15 mouse cellular contexts compared by ENCODE assay signal in genomic region chrX:73486920-73487319, GRCm38 (mm10). TPM values are rescaled to one million over a fixed set of nuclear protein-coding genes. Genes with fewer than 3 reads are reported as not detected.
A peak's percentile ranks its signal among the peaks of the same experiment; 100 is the strongest.
DNase-seq lines count a peak whose midpoint lies in the region; ATAC-seq and TF ChIP-seq lines count a peak whose summit lies in the region.
"Had no signal": no experiment of that assay in that cellular context is flagged by ENCODE, and none has a peak within 500 bp of the region (broad histone marks: within the 10 kb centered on the region; RNA-seq: fewer than 3 reads in every experiment).

No protein-coding gene starts in this region.

- H3K4me1 ChIP-seq in heart, embryonic 13.5 days: peaks cover 7% of the 10 kb centered on the region
- H3K4me1 ChIP-seq in lung, embryonic 15.5 days: peaks cover 13% of the 10 kb centered on the region; the same call in 1 of the 2 replicates
- H3K4me1 ChIP-seq: forebrain, embryonic 12.5 days had no signal

- peak overlapping the region; percentile 65; the same call in 1 of the 2 replicates for H3K4me2 ChIP-seq in heart, embryonic 13.5 days
- peak overlapping the region; percentile 56 for H3K4me2 ChIP-seq in lung, embryonic 15.5 days
- H3K4me2 ChIP-seq: forebrain, embryonic 12.5 days had no signal

- no peak overlapping the region for H3K27ac ChIP-seq in heart, embryonic 13.5 days (replicated peaks)
- no peak overlapping the region for H3K27ac ChIP-seq in lung, embryonic 15.5 days
- peak overlapping the region; percentile 58 for H3K27ac ChIP-seq in gastrocnemius, adult 2 months
- H3K27ac ChIP-seq: forebrain, embryonic 12.5 days; liver, embryonic 14.5 days had no signal

- no peak overlapping the region for H3K4me3 ChIP-seq in heart, embryonic 13.5 days
- H3K4me3 ChIP-seq in lung, embryonic 15.5 days: no peak overlapping the region
- no peak overlapping the region for H3K4me3 ChIP-seq in gastrocnemius, adult 2 months
- H3K4me3 ChIP-seq: forebrain, embryonic 12.5 days; megakaryocyte, embryonic 14.5 days had no signal

- 0 out of 2 replicates have a peak, but pooled peaks cover 3% of the 10 kb centered on the region for H3K36me3 ChIP-seq in heart, embryonic 13.5 days
- H3K36me3 ChIP-seq in lung, embryonic 15.5 days: no peaks in the 10 kb centered on the region
- H3K36me3 ChIP-seq: forebrain, embryonic 12.5 days had no signal

- intact Hi-C loops in gastrocnemius, adult 2 months (cut with DNase I): no loop called here

- WGBS in heart, embryonic 13.5 days: 49% methylated on average over 5 of the region's 5 CpGs
- 60% methylated on average over 5 of the region's 5 CpGs for WGBS in lung, embryonic 15.5 days

- H3K9ac ChIP-seq in heart, embryonic 13.5 days: no peak overlapping the region
- no peak overlapping the region for H3K9ac ChIP-seq in lung, embryonic 15.5 days
- H3K9ac ChIP-seq: forebrain, embryonic 12.5 days; liver, embryonic 14.5 days had no signal

- H3K27me3 ChIP-seq in heart, embryonic 13.5 days (replicated peaks): peaks cover 39% of the 10 kb centered on the region
- no peaks in the 10 kb centered on the region for H3K27me3 ChIP-seq in lung, embryonic 15.5 days

- TF ChIP-seq CTCF in gastrocnemius, adult 2 months (IDR thresholded peaks at IDR 0.05): no peak

- no peak for ATAC-seq in heart, embryonic 13.5 days (ENCODE audit: extremely low read depth, insufficient number of reproducible peaks, low FRiP score, low TSS enrichment)
- no peak for ATAC-seq in lung, embryonic 15.5 days (ENCODE audit: borderline replicate concordance, extremely low read depth, low FRiP score, low TSS enrichment)

- DNase-seq in heart, adult 9 months (ENCODE audit: low spot score in 2 of 2): no peak
- no peak for DNase-seq in lung, postnatal 36 days
- peak; percentile 84 for DNase-seq in adipocyte (ENCODE audit: low spot score)
- DNase-seq in gastrocnemius, adult 2 months: peak; percentile 66
- DNase-seq in thymus, postnatal 36 days: no peak
- DNase-seq: kidney, adult 11 months had no signal

- no peaks in the 10 kb centered on the region for H3K9me3 ChIP-seq in heart, embryonic 13.5 days
- no peaks in the 10 kb centered on the region for H3K9me3 ChIP-seq in lung, embryonic 15.5 days
- H3K9me3 ChIP-seq: forebrain, embryonic 12.5 days; megakaryocyte, embryonic 14.5 days had no signal

RNA-seq across cellular contexts. Expression of gene Bgn, which starts 3.5 kb away (rescaled TPM):
- polyA plus RNA-seq in heart, embryonic 13.5 days (2015; fragmentation: Nextera tagmentation; extraction: Ambion mirVana): 76.0 and 87.0 TPM in 2 replicates
- 155 and 183 TPM in 2 replicates for polyA plus RNA-seq in lung, embryonic 15.5 days (2015; fragmentation: Nextera tagmentation; extraction: Ambion mirVana)
- 10 to 100 TPM; 37.5 to 70.6 TPM for total RNA-seq in gastrocnemius, adult 2 months (2021)

RNA-seq across cellular contexts. Expression of gene Atp2b3, which starts 16.0 kb away (rescaled TPM):
- 0.32 and 0.56 TPM in 2 replicates for polyA plus RNA-seq in heart, embryonic 13.5 days (2015; fragmentation: Nextera tagmentation; extraction: Ambion mirVana)
- polyA plus RNA-seq in lung, embryonic 15.5 days (2015; fragmentation: Nextera tagmentation; extraction: Ambion mirVana): 0.09 and 0.13 TPM in 2 replicates
- 10 to 100 TPM; 10.1 to 12.7 TPM for total RNA-seq in gastrocnemius, adult 2 months (2021)
- total RNA-seq: hematopoietic stem cell, adult 5-6 weeks had no signal
- polyA plus RNA-seq: liver, embryonic 14.5 days; spleen, adult 2 months had no signal

RNA-seq across cellular contexts. Expression of gene Haus7, which starts 28.1 kb away (rescaled TPM):
- polyA plus RNA-seq in heart, embryonic 13.5 days (2015; fragmentation: Nextera tagmentation; extraction: Ambion mirVana): 52.1 and 61.7 TPM in 2 replicates
- 64.4 and 66.9 TPM in 2 replicates for polyA plus RNA-seq in lung, embryonic 15.5 days (2015; fragmentation: Nextera tagmentation; extraction: Ambion mirVana)
- total RNA-seq in gastrocnemius, adult 2 months (2021): 10 to 100 TPM in 1 of 2 experiments, 1 to 10 TPM in 1; 9.3 to 10.7 TPM

RNA-seq across cellular contexts. Expression of gene Trex2, which starts 51.8 kb away (rescaled TPM):
- not detected in 2 replicates for polyA plus RNA-seq in heart, embryonic 13.5 days (2015; fragmentation: Nextera tagmentation; extraction: Ambion mirVana)
- polyA plus RNA-seq in lung, embryonic 15.5 days (2015; fragmentation: Nextera tagmentation; extraction: Ambion mirVana): not detected in 2 replicates
- not detected for total RNA-seq in gastrocnemius, adult 2 months (2021)
- total RNA-seq: adrenal gland, postnatal 36 days; gastrocnemius, adult 8-10 months; hematopoietic stem cell, adult 5-6 weeks had no signal
- polyA plus RNA-seq: forebrain, embryonic 12.5 days; liver, embryonic 14.5 days; spleen, adult 2 months had no signal

Comparison
In these comparisons a context has a peak if more than half of its experiments do, and no peak if none do; other contexts are left out.
1. DNase-seq: peak in adipocyte (single experiment) and gastrocnemius, adult 2 months (single experiment); none in heart, adult 9 months (0 of 2), lung, postnatal 36 days (single experiment) and thymus, postnatal 36 days (0 of 2).